Mouse (Mus musculus) induced T-regulatory cell, adult 2 months (primary cell): ENCODE measurements around the gene Hexim1.

Experiments used
- DNase-seq: peaks from one replicate; pipeline ENCODE4 v3.0.0-alpha.2; 2012; ENCODE audit warnings: low read depth

Hexim1 gene

DNA sequence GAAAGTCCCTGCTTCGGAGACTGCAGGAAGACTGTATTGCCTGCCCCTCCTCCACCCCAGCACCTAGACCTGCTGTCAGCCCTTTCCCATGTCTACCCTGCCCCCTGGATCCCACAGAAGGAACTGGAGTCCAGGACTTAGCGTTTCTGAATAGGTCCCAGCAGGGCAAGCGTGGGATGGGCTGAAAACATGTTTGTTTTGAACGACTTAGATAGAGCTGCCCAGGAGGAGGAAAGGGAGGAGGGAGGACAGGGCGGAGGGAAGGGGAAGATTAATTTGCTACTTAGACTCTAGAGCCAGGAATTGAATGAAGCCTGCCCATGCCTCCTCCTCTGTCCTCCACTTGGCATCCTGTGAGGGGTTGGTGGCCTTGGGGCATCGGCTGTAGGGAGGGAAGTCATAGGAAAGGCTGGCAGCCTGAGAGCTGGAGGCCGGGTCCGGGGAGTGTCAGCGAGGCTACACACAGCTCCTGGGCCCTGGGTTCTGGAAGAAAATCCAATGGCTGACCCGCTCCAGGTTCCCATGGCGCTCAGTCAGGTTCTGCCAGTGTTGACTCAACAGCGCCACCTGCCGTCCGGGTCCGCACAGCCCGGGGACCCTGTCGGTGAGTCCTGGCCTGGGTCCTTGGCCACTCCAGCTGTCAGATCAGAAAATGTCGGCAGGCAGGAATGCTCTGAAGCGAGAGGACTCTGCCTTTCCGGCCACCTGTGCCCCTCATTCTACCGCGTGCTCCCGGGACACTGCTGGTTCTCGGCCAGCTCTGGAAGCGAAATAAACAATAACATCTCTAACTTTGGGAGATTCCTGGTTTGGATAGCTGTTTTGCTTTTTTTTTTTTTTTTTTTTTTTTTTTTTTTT is 42.8 kb downstream of the Hexim1 start:
- peak; percentile 95 for DNase-seq

GRCm38 (mm10) chr11:103160738-103161137 is 44.7 kb downstream of the Hexim1 start:
- no peak for DNase-seq

- DNase-seq: peak; percentile 48
These were observed 45.4 kb downstream of the Hexim1 start for GRCm38 (mm10) chr11:103161449-103161848.

GRCm38 (mm10) chr11:103162132-103162531 is 46.1 kb downstream of the Hexim1 start:
- peak; percentile 82 for DNase-seq

GRCm38 (mm10) chr11:103164391-103164790 is 48.4 kb downstream of the Hexim1 start:
- DNase-seq: peak; percentile 36

GRCm38 (mm10) chr11:103168690-103169390 is 52.8 kb downstream of the Hexim1 start:
- DNase-seq: peak; percentile 93
